Mouse (Mus musculus) lung, postnatal 0 days (tissue): ENCODE data around the gene Hnrnpdl.

ENCODE experiments used
- CTCF ChIP-seq: IDR thresholded peaks from 2 replicates; pipeline ENCODE4 v1.5.1; 2016; ENCODE audit warnings: antibody characterized with exemption, mild to moderate bottlenecking
- EP300 ChIP-seq: IDR thresholded peaks from 2 replicates; pipeline ENCODE4 v1.6.1; 2016; ENCODE audit warnings: antibody characterized with exemption, mild to moderate bottlenecking, control low read depth

DNA sequence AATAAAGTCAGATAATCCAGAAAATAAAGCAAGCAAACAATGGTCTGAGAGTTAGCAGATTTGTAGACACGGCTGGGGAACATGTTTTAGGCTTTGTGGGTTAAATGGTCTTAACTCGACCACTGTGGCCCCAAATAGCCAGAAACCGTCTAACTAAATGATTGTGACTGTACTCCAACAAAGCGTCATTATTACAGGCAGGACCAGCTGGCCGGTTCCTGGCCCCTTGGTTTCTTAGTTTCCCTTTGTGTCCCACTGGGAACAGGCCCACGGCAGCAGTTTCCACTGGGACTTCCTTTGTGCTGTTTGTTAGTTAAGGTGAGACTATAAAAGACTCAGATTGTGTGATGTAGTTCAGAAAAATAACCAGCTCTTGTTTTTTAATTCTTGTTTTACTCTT lies 19.3 kb upstream of the Hnrnpdl start:
- TF ChIP-seq EP300 = no peak
- TF ChIP-seq CTCF = no peak
